Mouse (Mus musculus): ENCODE measurements around the gene Abcg1. TPM values are rescaled to one million over a fixed set of nuclear protein-coding genes. Genes with fewer than 3 reads are reported as not detected.

Abcg1 gene
- polyA plus RNA-seq, 1 experiment from 2014 or later, result 5.6 TPM

GRCm38 (mm10) chr17:31145998-31146397, 88.5 kb downstream of the Abcg1 start:
- Histone ChIP-seq H3K4me2 (ENCODE audit: low read depth, low read length) (no peak overlapping the region), H3K36me3 (ENCODE audit: control insufficient read depth, insufficient read depth, low read length) (no peaks in the 10 kb centered on the region), H3K9ac (ENCODE audit: low read depth, low read length) (no peak overlapping the region), H3K27ac (ENCODE audit: low read length) (no peak overlapping the region), H3K27me3 (replicated peaks; ENCODE audit: control insufficient read depth, insufficient read depth, low read length) (no peaks in the 10 kb centered on the region), H3K4me1 (ENCODE audit: control insufficient read depth, insufficient read depth, low read length) (peaks cover 5% of the 10 kb centered on the region; the same call in 1 of the 2 replicates), H3K4me3 (ENCODE audit: low read length) (no peak overlapping the region), H3K9me3 (ENCODE audit: control insufficient read depth, low read length) (no peaks in the 10 kb centered on the region)
- 79% methylated on average over 9 of the region's 9 CpGs for WGBS
- no peak for ATAC-seq

GRCm38 (mm10) chr17:31152512-31152911, 95.0 kb downstream of the Abcg1 start:
- Histone ChIP-seq H3K4me3 (ENCODE audit: low read length) (no peak overlapping the region), H3K4me1 (ENCODE audit: control insufficient read depth, insufficient read depth, low read length) (0 out of 2 replicates have a peak, but pooled peaks cover 3% of the 10 kb centered on the region), H3K36me3 (ENCODE audit: control insufficient read depth, insufficient read depth, low read length) (no peaks in the 10 kb centered on the region), H3K9ac (ENCODE audit: low read depth, low read length) (no peak overlapping the region), H3K9me3 (ENCODE audit: control insufficient read depth, low read length) (no peaks in the 10 kb centered on the region), H3K27ac (ENCODE audit: low read length) (no peak overlapping the region), H3K27me3 (replicated peaks; ENCODE audit: control insufficient read depth, insufficient read depth, low read length) (no peaks in the 10 kb centered on the region), H3K4me2 (ENCODE audit: low read depth, low read length) (no peak overlapping the region)
- 54% methylated on average over 5 of the region's 5 CpGs for WGBS
- ATAC-seq, result peak; percentile 46

GRCm38 (mm10) chr17:31152966-31153499, 95.6 kb downstream of the Abcg1 start:
- Histone ChIP-seq H3K27me3 (replicated peaks; ENCODE audit: control insufficient read depth, insufficient read depth, low read length) (no peaks in the 10 kb centered on the region), H3K9ac (ENCODE audit: low read depth, low read length) (no peak overlapping the region), H3K4me3 (ENCODE audit: low read length) (no peak overlapping the region), H3K36me3 (ENCODE audit: control insufficient read depth, insufficient read depth, low read length) (no peaks in the 10 kb centered on the region), H3K4me2 (ENCODE audit: low read depth, low read length) (no peak overlapping the region), H3K27ac (ENCODE audit: low read length) (no peak overlapping the region), H3K9me3 (ENCODE audit: control insufficient read depth, low read length) (no peaks in the 10 kb centered on the region), H3K4me1 (ENCODE audit: control insufficient read depth, insufficient read depth, low read length) (0 out of 2 replicates have a peak, but pooled peaks cover 3% of the 10 kb centered on the region)
- ATAC-seq, result peak; percentile 60; the same call in 1 of the 2 replicates
- WGBS, result 57% methylated on average over 9 of the region's 9 CpGs

GRCm38 (mm10) chr17:31153785-31154184, 96.3 kb downstream of the Abcg1 start:
- Histone ChIP-seq H3K9ac (ENCODE audit: low read depth, low read length) (no peak overlapping the region), H3K27me3 (replicated peaks; ENCODE audit: control insufficient read depth, insufficient read depth, low read length) (no peaks in the 10 kb centered on the region), H3K9me3 (ENCODE audit: control insufficient read depth, low read length) (no peaks in the 10 kb centered on the region), H3K4me3 (ENCODE audit: low read length) (no peak overlapping the region), H3K27ac (ENCODE audit: low read length) (no peak overlapping the region), H3K36me3 (ENCODE audit: control insufficient read depth, insufficient read depth, low read length) (no peaks in the 10 kb centered on the region), H3K4me1 (ENCODE audit: control insufficient read depth, insufficient read depth, low read length) (0 out of 2 replicates have a peak, but pooled peaks cover 3% of the 10 kb centered on the region), H3K4me2 (ENCODE audit: low read depth, low read length) (no peak overlapping the region)
- no peak for ATAC-seq
- 66% methylated on average over 8 of the region's 8 CpGs for WGBS

- Histone ChIP-seq H3K27ac (ENCODE audit: low read length) (no peak overlapping the region), H3K4me1 (ENCODE audit: control insufficient read depth, insufficient read depth, low read length) (0 out of 2 replicates have a peak, but pooled peaks cover 3% of the 10 kb centered on the region), H3K4me2 (ENCODE audit: low read depth, low read length) (no peak overlapping the region), H3K4me3 (ENCODE audit: low read length) (no peak overlapping the region), H3K9me3 (ENCODE audit: control insufficient read depth, low read length) (no peaks in the 10 kb centered on the region), H3K9ac (ENCODE audit: low read depth, low read length) (no peak overlapping the region), H3K27me3 (replicated peaks; ENCODE audit: control insufficient read depth, insufficient read depth, low read length) (no peaks in the 10 kb centered on the region), H3K36me3 (ENCODE audit: control insufficient read depth, insufficient read depth, low read length) (no peaks in the 10 kb centered on the region)
- no peak for ATAC-seq
- WGBS, result 81% methylated on average over 6 of the region's 6 CpGs
These were observed 100.4 kb downstream of the Abcg1 start for GRCm38 (mm10) chr17:31157921-31158320.

GRCm38 (mm10) chr17:31160291-31160690, 102.8 kb downstream of the Abcg1 start:
- no peaks in the 10 kb centered on the region for H3K27me3 ChIP-seq (replicated peaks; ENCODE audit: control insufficient read depth, insufficient read depth, low read length)
- no peaks in the 10 kb centered on the region for H3K9me3 ChIP-seq (ENCODE audit: control insufficient read depth, low read length)
- H3K4me3 ChIP-seq (ENCODE audit: low read length), result no peak overlapping the region
- no peak for ATAC-seq
- WGBS, result 84% methylated on average over 4 of the region's 4 CpGs
- H3K36me3 ChIP-seq (ENCODE audit: control insufficient read depth, insufficient read depth, low read length), result no peaks in the 10 kb centered on the region
- H3K9ac ChIP-seq (ENCODE audit: low read depth, low read length), result no peak overlapping the region
- no peak overlapping the region for H3K27ac ChIP-seq (ENCODE audit: low read length)
- H3K4me2 ChIP-seq (ENCODE audit: low read depth, low read length), result no peak overlapping the region
- H3K4me1 ChIP-seq (ENCODE audit: control insufficient read depth, insufficient read depth, low read length), result 0 out of 2 replicates have a peak, but pooled peaks cover 3% of the 10 kb centered on the region

GRCm38 (mm10) chr17:31162607-31163006, 105.1 kb downstream of the Abcg1 start:
- H3K27ac ChIP-seq (ENCODE audit: low read length), result no peak overlapping the region
- H3K36me3 ChIP-seq (ENCODE audit: control insufficient read depth, insufficient read depth, low read length), result no peaks in the 10 kb centered on the region
- no peaks in the 10 kb centered on the region for H3K9me3 ChIP-seq (ENCODE audit: control insufficient read depth, low read length)
- H3K4me1 ChIP-seq (ENCODE audit: control insufficient read depth, insufficient read depth, low read length), result no peaks in the 10 kb centered on the region
- 81% methylated on average over 12 of the region's 12 CpGs for WGBS
- no peak overlapping the region for H3K4me2 ChIP-seq (ENCODE audit: low read depth, low read length)
- H3K4me3 ChIP-seq (ENCODE audit: low read length), result no peak overlapping the region
- H3K27me3 ChIP-seq (replicated peaks; ENCODE audit: control insufficient read depth, insufficient read depth, low read length), result no peaks in the 10 kb centered on the region
- no peak for ATAC-seq
- no peak overlapping the region for H3K9ac ChIP-seq (ENCODE audit: low read depth, low read length)

GRCm38 (mm10) chr17:31163821-31164220, 106.3 kb downstream of the Abcg1 start:
- Histone ChIP-seq H3K27me3 (replicated peaks; ENCODE audit: control insufficient read depth, insufficient read depth, low read length) (no peaks in the 10 kb centered on the region), H3K9me3 (ENCODE audit: control insufficient read depth, low read length) (no peaks in the 10 kb centered on the region), H3K36me3 (ENCODE audit: control insufficient read depth, insufficient read depth, low read length) (no peaks in the 10 kb centered on the region), H3K9ac (ENCODE audit: low read depth, low read length) (no peak overlapping the region), H3K4me2 (ENCODE audit: low read depth, low read length) (no peak overlapping the region), H3K4me3 (ENCODE audit: low read length) (no peak overlapping the region), H3K4me1 (ENCODE audit: control insufficient read depth, insufficient read depth, low read length) (no peaks in the 10 kb centered on the region), H3K27ac (ENCODE audit: low read length) (no peak overlapping the region)
- WGBS, result 79% methylated on average over 2 of the region's 2 CpGs
- no peak for ATAC-seq

GRCm38 (mm10) chr17:31165127-31165526, 107.7 kb downstream of the Abcg1 start, which contains the start of gene Tff1:
TSS of gene Tff1 (minus strand) at chr17:31165277.
- Histone ChIP-seq H3K9me3 (ENCODE audit: control insufficient read depth, low read length) (no peaks in the 10 kb centered on the region), H3K4me2 (ENCODE audit: low read depth, low read length) (no peak within 1 kb of the TSS), H3K4me3 (ENCODE audit: low read length) (no peak within 1 kb of the TSS), H3K4me1 (ENCODE audit: control insufficient read depth, insufficient read depth, low read length) (no peaks in the 10 kb centered on the region), H3K27me3 (replicated peaks; ENCODE audit: control insufficient read depth, insufficient read depth, low read length) (no peaks in the 10 kb centered on the region), H3K9ac (ENCODE audit: low read depth, low read length) (no peak within 1 kb of the TSS), H3K27ac (ENCODE audit: low read length) (no peak within 1 kb of the TSS), H3K36me3 (ENCODE audit: control insufficient read depth, insufficient read depth, low read length) (no peaks in the 10 kb centered on the region)
- 75% methylated on average over 6 of the region's 6 CpGs for WGBS
- no peak for ATAC-seq

Measured in intestine, embryonic 16.5 days (tissue).